Mouse (Mus musculus): Measurements from ENCODE around the gene Gm28035. TPM values are rescaled to one million over a fixed set of nuclear protein-coding genes. Genes with fewer than 3 reads are reported as not detected.

Gm28035 gene
- polyA plus RNA-seq, 1 experiment from 2014 or later = 0.20 TPM

DNA sequence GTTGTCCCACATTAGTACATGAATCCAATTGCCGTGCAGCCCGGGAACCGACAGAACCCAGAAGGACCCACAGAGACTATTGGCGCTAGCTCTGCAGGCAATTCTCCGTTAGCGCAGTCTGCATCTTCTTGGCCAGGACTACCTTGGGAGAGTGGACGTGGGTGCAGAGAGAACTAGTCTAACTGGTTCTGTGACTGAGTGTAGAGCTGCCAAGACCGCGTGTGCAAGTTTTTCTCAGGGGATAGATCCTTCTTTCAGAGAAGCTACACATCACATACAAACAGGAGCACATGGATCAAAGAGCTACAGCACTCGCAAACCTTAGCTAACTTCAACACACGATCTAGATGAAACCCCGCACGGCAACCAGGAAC, 35.1 kb upstream of the Gm28035 start:
- peak overlapping the region; percentile 78 for H3K4me2 ChIP-seq
- no peaks in the 10 kb centered on the region for H3K27me3 ChIP-seq (ENCODE audit: insufficient read depth, low read length)
- H3K27ac ChIP-seq (ENCODE audit: low read depth) = peak overlapping the region; percentile 72; the same call in 1 of the 2 replicates
- peak; percentile 72 for ATAC-seq (ENCODE audit: insufficient read depth)
- peak overlapping the region; percentile 62 for H3K9ac ChIP-seq
- TF ChIP-seq CTCF (IDR thresholded peaks at IDR 0.05; ENCODE audit: low read depth) = no peak
- peak; percentile 64 for DNase-seq
- H3K4me1 ChIP-seq (ENCODE audit: insufficient read depth) = peaks cover 5% of the 10 kb centered on the region
- H3K36me3 ChIP-seq (ENCODE audit: insufficient read depth) = no peaks in the 10 kb centered on the region
- H3K9me3 ChIP-seq (ENCODE audit: low read depth, low read length) = no peaks in the 10 kb centered on the region
- under 1% methylated on average over 13 of the region's 13 CpGs for WGBS
- H3K4me3 ChIP-seq (ENCODE audit: low read depth, low read length) = peak overlapping the region; percentile 67

DNA sequence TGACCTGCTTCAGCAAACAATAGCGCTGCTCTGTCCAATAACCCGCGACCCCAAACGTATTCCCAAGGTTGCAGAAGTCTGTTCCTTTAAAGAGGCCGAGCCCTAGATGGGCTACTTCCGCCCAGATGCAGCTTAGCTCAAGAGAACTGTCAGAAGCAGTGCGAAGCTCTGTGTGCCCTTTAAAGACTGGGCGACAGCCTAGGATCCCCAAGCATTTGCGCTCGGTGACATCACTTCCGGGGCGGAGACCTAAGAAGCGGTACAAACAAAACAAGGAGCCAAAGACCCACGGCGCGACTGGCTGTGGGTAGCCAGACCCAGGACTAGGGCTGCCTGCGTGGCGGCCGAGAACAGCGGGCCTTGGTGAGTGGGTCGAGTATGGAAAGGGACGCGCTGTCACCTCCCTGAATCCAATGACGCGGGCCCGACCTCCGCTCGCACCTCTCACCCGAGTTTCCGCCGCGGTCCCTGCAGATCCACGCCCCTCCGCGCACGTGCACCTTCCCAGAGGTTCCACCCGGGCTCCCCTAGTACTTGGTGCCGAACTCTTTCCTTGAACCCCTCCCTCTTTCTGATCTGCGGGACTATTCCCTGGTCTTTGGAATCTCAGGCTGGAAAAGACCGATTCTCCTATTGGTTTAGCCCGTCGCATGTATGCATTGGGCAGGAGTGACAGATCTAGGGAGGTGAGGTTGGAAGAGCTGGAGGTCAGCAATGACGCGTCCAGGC, 34.6 kb upstream of the Gm28035 start, which contains the start of gene Kyat1:
Gene Kyat1 (minus strand): TSS at position 219 of the 729 bp plus-strand sequence.
- no peaks in the 10 kb centered on the region for H3K9me3 ChIP-seq (ENCODE audit: low read depth, low read length)
- no peak for TF ChIP-seq CTCF (IDR thresholded peaks at IDR 0.05; ENCODE audit: low read depth)
- H3K4me3 ChIP-seq (ENCODE audit: low read depth, low read length) = peak within 1 kb of the TSS; percentile 67
- H3K27ac ChIP-seq (ENCODE audit: low read depth) = peak within 1 kb of the TSS; percentile 72; the same call in 1 of the 2 replicates
- peaks cover 5% of the 10 kb centered on the region for H3K4me1 ChIP-seq (ENCODE audit: insufficient read depth)
- WGBS = under 1% methylated on average over 44 of the region's 44 CpGs
- DNase-seq = peak; percentile 98
- H3K9ac ChIP-seq = peak within 1 kb of the TSS; percentile 62
- ATAC-seq (ENCODE audit: insufficient read depth) = peak; percentile 98
- H3K36me3 ChIP-seq (ENCODE audit: insufficient read depth) = no peaks in the 10 kb centered on the region
- H3K4me2 ChIP-seq = peak within 1 kb of the TSS; percentile 78
- no peaks in the 10 kb centered on the region for H3K27me3 ChIP-seq (ENCODE audit: insufficient read depth, low read length)

DNA sequence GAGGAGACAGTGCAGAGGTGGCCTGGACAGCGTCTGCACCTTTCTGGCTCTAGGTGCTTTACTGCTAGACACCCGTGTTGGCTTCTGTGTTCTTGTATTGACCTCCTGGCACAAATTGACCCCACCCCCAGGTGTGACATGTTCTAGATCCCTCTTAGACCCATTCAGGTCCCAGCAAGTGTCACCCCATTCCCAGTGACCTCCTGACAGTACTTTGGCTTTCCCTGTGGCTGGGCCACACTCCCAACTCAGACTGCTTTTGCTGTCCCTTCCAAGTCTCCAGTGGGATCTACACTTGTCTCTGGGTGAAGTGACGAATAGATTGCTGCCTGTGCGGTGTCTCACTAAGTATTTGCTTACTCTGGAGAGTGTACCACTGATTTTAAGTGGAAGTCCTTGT, 33.0 kb upstream of the Gm28035 start:
- no peaks in the 10 kb centered on the region for H3K36me3 ChIP-seq (ENCODE audit: insufficient read depth)
- no peak overlapping the region for H3K9ac ChIP-seq
- H3K27ac ChIP-seq (ENCODE audit: low read depth) = no peak overlapping the region
- no peak for TF ChIP-seq CTCF (IDR thresholded peaks at IDR 0.05; ENCODE audit: low read depth)
- H3K4me2 ChIP-seq = no peak overlapping the region
- no peak overlapping the region for H3K4me3 ChIP-seq (ENCODE audit: low read depth, low read length)
- DNase-seq = no peak
- ATAC-seq (ENCODE audit: insufficient read depth) = no peak
- WGBS = 80% methylated on average over 4 of the region's 4 CpGs
- H3K4me1 ChIP-seq (ENCODE audit: insufficient read depth) = peaks cover 5% of the 10 kb centered on the region
- no peaks in the 10 kb centered on the region for H3K9me3 ChIP-seq (ENCODE audit: low read depth, low read length)
- no peaks in the 10 kb centered on the region for H3K27me3 ChIP-seq (ENCODE audit: insufficient read depth, low read length)

DNA sequence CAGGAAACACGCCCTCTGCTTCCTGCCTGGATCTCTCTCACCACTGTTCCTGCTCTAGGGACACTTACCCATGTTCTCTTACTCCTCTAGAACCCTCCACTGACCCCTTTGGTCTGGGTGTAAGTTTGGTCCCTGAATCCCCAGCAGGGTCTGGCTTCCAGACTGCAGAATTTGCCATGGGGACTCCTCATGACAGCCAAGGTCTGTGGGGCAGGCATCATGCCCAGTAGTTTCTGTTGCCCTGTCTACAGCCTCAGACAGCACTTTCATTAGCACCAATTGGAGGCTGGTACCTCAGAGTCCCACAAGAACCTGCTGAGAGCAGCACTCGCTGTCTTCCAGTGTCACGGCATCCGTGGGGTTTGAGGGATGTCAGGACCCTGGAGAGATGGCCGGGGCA, 32.5 kb upstream of the Gm28035 start:
- Histone ChIP-seq H3K9ac (no peak overlapping the region), H3K27me3 (ENCODE audit: insufficient read depth, low read length) (no peaks in the 10 kb centered on the region), H3K4me2 (no peak overlapping the region), H3K27ac (ENCODE audit: low read depth) (no peak overlapping the region), H3K36me3 (ENCODE audit: insufficient read depth) (no peaks in the 10 kb centered on the region), H3K4me1 (ENCODE audit: insufficient read depth) (peaks cover 5% of the 10 kb centered on the region), H3K4me3 (ENCODE audit: low read depth, low read length) (no peak overlapping the region), H3K9me3 (ENCODE audit: low read depth, low read length) (no peaks in the 10 kb centered on the region)
- 71% methylated on average over 5 of the region's 5 CpGs for WGBS
- ATAC-seq (ENCODE audit: insufficient read depth) (no peak), DNase-seq (no peak)
- TF ChIP-seq CTCF (IDR thresholded peaks at IDR 0.05; ENCODE audit: low read depth) = no peak

DNA sequence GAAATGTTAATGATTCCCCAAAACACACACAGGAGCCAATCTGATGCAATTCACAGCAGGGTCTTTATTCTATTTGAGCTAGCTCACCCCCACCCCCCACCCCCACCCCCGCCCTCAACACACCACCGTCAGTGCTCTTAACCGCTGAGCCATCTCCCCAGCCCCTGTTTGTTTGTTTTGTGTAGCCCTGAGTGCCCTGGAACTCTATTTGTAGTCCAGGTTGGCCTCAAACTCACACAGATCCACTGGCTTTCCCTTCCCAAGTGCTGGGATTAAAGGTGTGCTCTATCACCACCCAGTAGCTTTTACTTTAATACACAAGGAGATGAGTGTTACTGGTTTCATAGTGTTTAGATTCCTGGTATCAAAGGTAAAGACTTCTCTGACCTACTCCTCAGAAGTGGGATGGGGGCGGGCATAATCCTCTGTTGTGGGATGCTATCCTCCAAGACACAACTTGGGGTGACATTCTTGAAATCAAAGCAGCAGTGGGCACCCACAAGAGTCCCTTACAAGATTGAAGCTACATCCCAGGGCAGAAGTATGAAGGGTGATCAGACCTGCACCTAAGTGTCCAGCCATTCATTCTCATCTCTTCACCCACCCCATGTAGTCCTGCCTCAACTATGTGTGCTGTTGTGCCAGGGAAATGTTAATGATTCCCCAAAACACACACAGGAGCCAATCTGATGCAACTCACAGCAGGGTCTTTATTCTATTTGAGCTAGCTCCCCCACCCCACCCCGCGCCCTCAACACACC, 28.8 kb upstream of the Gm28035 start:
- 63% methylated on average over 6 of the region's 6 CpGs for WGBS
- no peak for TF ChIP-seq CTCF (IDR thresholded peaks at IDR 0.05; ENCODE audit: low read depth)

DNA sequence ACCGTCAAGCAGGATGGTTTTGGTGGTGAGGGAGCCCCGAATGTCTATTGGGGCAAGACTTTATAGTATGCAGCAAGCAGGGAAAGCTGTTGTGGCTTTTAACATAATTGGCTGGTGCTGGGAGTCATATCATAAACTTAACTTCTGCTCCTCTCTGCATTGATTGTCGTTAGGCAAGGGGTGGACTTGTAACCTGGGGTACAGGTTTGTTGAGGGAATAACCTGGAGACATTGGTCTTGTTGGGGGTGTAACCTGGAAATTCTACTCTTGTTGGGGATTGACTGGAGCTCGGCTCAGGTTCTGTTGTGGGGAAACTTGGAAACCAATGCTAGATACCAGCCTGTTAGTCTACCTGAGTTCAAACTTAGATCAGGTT, 28.2 kb upstream of the Gm28035 start:
- no peak overlapping the region for H3K4me3 ChIP-seq (ENCODE audit: low read depth, low read length)
- H3K4me1 ChIP-seq (ENCODE audit: insufficient read depth) = no peaks in the 10 kb centered on the region
- no peaks in the 10 kb centered on the region for H3K9me3 ChIP-seq (ENCODE audit: low read depth, low read length)
- H3K4me2 ChIP-seq = no peak overlapping the region
- DNase-seq = no peak
- no peak overlapping the region for H3K9ac ChIP-seq
- H3K27me3 ChIP-seq (ENCODE audit: insufficient read depth, low read length) = no peaks in the 10 kb centered on the region
- no peak for ATAC-seq (ENCODE audit: insufficient read depth)
- WGBS = 75% methylated on average over 4 of the region's 4 CpGs
- no peaks in the 10 kb centered on the region for H3K36me3 ChIP-seq (ENCODE audit: insufficient read depth)
- H3K27ac ChIP-seq (ENCODE audit: low read depth) = no peak overlapping the region
- TF ChIP-seq CTCF (IDR thresholded peaks at IDR 0.05; ENCODE audit: low read depth) = no peak

More for the DNA sequence above, 28.8 kb upstream of the Gm28035 start:
- Histone ChIP-seq H3K4me3 (ENCODE audit: low read depth, low read length) (no peak overlapping the region), H3K9ac (no peak overlapping the region), H3K27ac (ENCODE audit: low read depth) (no peak overlapping the region), H3K4me2 (no peak overlapping the region), H3K4me1 (ENCODE audit: insufficient read depth) (no peaks in the 10 kb centered on the region), H3K9me3 (ENCODE audit: low read depth, low read length) (no peaks in the 10 kb centered on the region), H3K27me3 (ENCODE audit: insufficient read depth, low read length) (no peaks in the 10 kb centered on the region), H3K36me3 (ENCODE audit: insufficient read depth) (no peaks in the 10 kb centered on the region)
- no peak for ATAC-seq (ENCODE audit: insufficient read depth)
- no peak for DNase-seq

DNA sequence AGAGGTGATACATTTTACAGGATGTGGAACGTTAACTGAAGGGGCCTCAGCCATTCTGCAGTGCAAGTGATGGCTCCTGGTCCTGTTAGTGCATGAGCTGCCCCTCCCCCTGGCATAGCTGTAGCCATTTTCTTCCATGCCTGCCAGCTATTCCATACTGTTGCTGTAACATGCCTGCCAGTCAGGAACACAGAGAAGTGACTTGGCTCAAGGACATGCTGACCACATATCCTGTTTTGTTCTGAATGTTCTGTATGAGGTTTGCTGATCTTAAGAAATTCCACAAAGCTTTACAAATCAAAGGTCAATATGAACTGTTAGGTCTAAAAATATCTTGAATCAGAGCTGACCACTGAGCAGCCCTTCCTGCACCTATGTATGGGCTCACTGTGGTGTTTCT, 27.4 kb upstream of the Gm28035 start:
- Histone ChIP-seq H3K27ac (ENCODE audit: low read depth) (no peak overlapping the region), H3K9me3 (ENCODE audit: low read depth, low read length) (no peaks in the 10 kb centered on the region), H3K27me3 (ENCODE audit: insufficient read depth, low read length) (no peaks in the 10 kb centered on the region), H3K9ac (no peak overlapping the region), H3K4me1 (ENCODE audit: insufficient read depth) (no peaks in the 10 kb centered on the region), H3K36me3 (ENCODE audit: insufficient read depth) (no peaks in the 10 kb centered on the region), H3K4me2 (no peak overlapping the region), H3K4me3 (ENCODE audit: low read depth, low read length) (no peak overlapping the region)
- no peak for TF ChIP-seq CTCF (IDR thresholded peaks at IDR 0.05; ENCODE audit: low read depth)
- no peak for ATAC-seq (ENCODE audit: insufficient read depth)
- WGBS = 45% methylated on average over 1 of the region's 1 CpGs
- no peak for DNase-seq

Measured in lung, embryonic 14.5 days (tissue).